ENCODE assay signal across 9 mouse cellular contexts in genomic region chr7:130834958-130835861, GRCm38 (mm10). TPM values are rescaled to one million over a fixed set of nuclear protein-coding genes. Genes with fewer than 3 reads are reported as not detected.
A peak's percentile ranks its signal among the peaks of the same experiment; 100 is the strongest.
DNase-seq lines count a peak whose midpoint lies in the region; ATAC-seq and TF ChIP-seq lines count a peak whose summit lies in the region.
"Had no signal": no experiment of that assay in that cellular context is flagged by ENCODE, and none has a peak within 500 bp of the region (broad histone marks: within the 10 kb centered on the region; RNA-seq: fewer than 3 reads in every experiment).

No protein-coding gene starts in this region.

- H3ac ChIP-seq in C2C12 (ENCODE audit: control insufficient read depth, insufficient read length, low read depth) = no peak overlapping the region

- no peak for ATAC-seq in granulocyte monocyte progenitor cell, adult 5-6 weeks (replicated peaks; ENCODE audit: poor library complexity, severe bottlenecking)

- H3K27me3 ChIP-seq in C2C12 (ENCODE audit: control insufficient read depth, insufficient read depth, insufficient read length) = no peaks in the 10 kb centered on the region
- no peaks in the 10 kb centered on the region for H3K27me3 ChIP-seq in kidney, adult 2 months (replicated peaks; ENCODE audit: control insufficient read depth, insufficient read depth, low read length)
- H3K27me3 ChIP-seq in midbrain, embryonic 10.5 days (ENCODE audit: low read depth, poor library complexity, severe bottlenecking) = peaks cover 66% of the 10 kb centered on the region
- H3K27me3 ChIP-seq: limb, embryonic 15.5 days had no signal

- DNase-seq in adrenal gland, adult 2 months = peak; percentile 80
- peak; percentile 65 for DNase-seq in fibroblast of lung, adult 2 months (ENCODE audit: low read depth)
- peak; percentile 82 for DNase-seq in kidney, adult 2 months
- DNase-seq in midbrain, embryonic 10.5 days (ENCODE audit: low spot score) = peak; percentile 74
- no peak for DNase-seq in layer of hippocampus, adult 2 months (ENCODE audit: low spot score in 2 of 2)
- no peak for DNase-seq in T-cell, adult 2 months (ENCODE audit: low spot score)

- H3K4me3 ChIP-seq in C2C12 (ENCODE audit: insufficient read depth, poor library complexity, severe bottlenecking) = no peak overlapping the region
- H3K4me3 ChIP-seq in kidney, adult 2 months (ENCODE audit: insufficient read depth, low read depth, low read length) = no peak overlapping the region
- H3K4me3 ChIP-seq in midbrain, embryonic 10.5 days = peak overlapping the region; percentile 20; the same call in 1 of the 2 replicates
- H3K4me3 ChIP-seq in layer of hippocampus, adult 2 months = no peak overlapping the region
- H3K4me3 ChIP-seq: limb, embryonic 15.5 days had no signal

- no peaks in the 10 kb centered on the region for H3K9me3 ChIP-seq in midbrain, embryonic 10.5 days (replicated peaks)
- H3K9me3 ChIP-seq: limb, embryonic 15.5 days had no signal

- no peak for TF ChIP-seq CTCF in C2C12 (IDR thresholded peaks at IDR 0.05; ENCODE audit: control insufficient read depth, insufficient read depth, insufficient read length)
- TF ChIP-seq CTCF in kidney, adult 2 months (conservative IDR thresholded peaks at IDR 0.05; ENCODE audit: insufficient read depth, insufficient read length, low read depth, low read length) = no peak
- no peak for TF ChIP-seq CTCF in layer of hippocampus, adult 2 months (conservative IDR thresholded peaks at IDR 0.05)

- no peaks in the 10 kb centered on the region for H3K36me3 ChIP-seq in C2C12 (ENCODE audit: control insufficient read depth, insufficient read depth)
- H3K36me3 ChIP-seq in kidney, adult 2 months (ENCODE audit: control insufficient read depth, insufficient read depth, low read length) = no peaks in the 10 kb centered on the region
- no peaks in the 10 kb centered on the region for H3K36me3 ChIP-seq in midbrain, embryonic 10.5 days
- H3K36me3 ChIP-seq: limb, embryonic 15.5 days had no signal

- no peaks in the 10 kb centered on the region for H3K79me3 ChIP-seq in C2C12 (ENCODE audit: low read depth)

- peak overlapping the region; percentile 2; the same call in 1 of the 2 replicates for H3K27ac ChIP-seq in kidney, adult 2 months (ENCODE audit: insufficient read depth, low read depth, low read length)
- peak overlapping the region; percentile 84 for H3K27ac ChIP-seq in midbrain, embryonic 10.5 days (replicated peaks)
- H3K27ac ChIP-seq in layer of hippocampus, adult 2 months = no peak overlapping the region
- H3K27ac ChIP-seq: limb, embryonic 15.5 days had no signal

- H3K79me2 ChIP-seq in C2C12 (ENCODE audit: control insufficient read depth, insufficient read depth) = no peaks in the 10 kb centered on the region

- peaks cover 33% of the 10 kb centered on the region for H3K4me1 ChIP-seq in kidney, adult 2 months (ENCODE audit: control insufficient read depth, insufficient read depth, low read length)
- peaks cover 61% of the 10 kb centered on the region for H3K4me1 ChIP-seq in midbrain, embryonic 10.5 days

- WGBS in kidney, adult 2 months = 25% methylated on average over 18 of the region's 18 CpGs
- WGBS in midbrain, embryonic 10.5 days = 3% methylated on average over 18 of the region's 18 CpGs

- TF ChIP-seq POLR2A in kidney, adult 2 months (IDR thresholded peaks at IDR 0.05; ENCODE audit: low read depth, low read length) = no peak

TF ChIP-seq in C2C12, 6 proteins besides CTCF, POLR2A, EP300 and RAD21:
- TF ChIP-seq FOSL1 (IDR thresholded peaks at IDR 0.05; ENCODE audit: insufficient read depth, low read length, poor library complexity, severe bottlenecking) (no peak), MYOD1 (IDR thresholded peaks at IDR 0.05; ENCODE audit: control insufficient read depth, insufficient read length, low read depth) (peak; percentile 37)

RNA-seq across cellular contexts. Expression of gene Plekha1, which starts 30.3 kb away (rescaled TPM):
- polyA plus RNA-seq in C2C12 (2012; fragmentation: generic; extraction: Trizol) = 9.9 TPM
- 10 to 100 TPM; 22.5 to 30.1 TPM for total RNA-seq in adrenal gland, adult 2 months (2021)
- 11.0 and 11.2 TPM in 2 replicates for polyA plus RNA-seq in adrenal gland, adult 2 months (2012; rRNA removed)
- 58.5 and 63.3 TPM in 2 replicates for polyA plus RNA-seq in kidney, adult 2 months (2012; rRNA removed)
- polyA plus RNA-seq in midbrain, embryonic 10.5 days (2016; fragmentation: Nextera tagmentation; extraction: Ambion mirVana) = 49.9 and 50.9 TPM in 2 replicates
- 10 to 100 TPM; 87.1 to 91.2 TPM for total RNA-seq in layer of hippocampus, adult 2 months (2021)
- total RNA-seq in granulocyte monocyte progenitor cell, adult 5-6 weeks (2014; fragmentation: Nextera tagmentation) = 17.4 and 24.2 TPM in 2 replicates
- total RNA-seq in granulocyte monocyte progenitor cell, adult 5-6 weeks (2017) = 21.0 and 21.4 TPM in 2 replicates

Comparison
In these comparisons a context has a peak if more than half of its experiments do, and no peak if none do; other contexts are left out.
1. DNase-seq: peak in adrenal gland, adult 2 months (single experiment), fibroblast of lung, adult 2 months (single experiment), kidney, adult 2 months (single experiment) and midbrain, embryonic 10.5 days (single experiment); none in layer of hippocampus, adult 2 months (0 of 2) and T-cell, adult 2 months (single experiment).